Mouse (Mus musculus): ENCODE measurements around the gene Gm14214.

The Gm14214 gene

GRCm38 (mm10) chr2:154774032-154774431, 4.2 kb upstream of the Gm14214 start:
- no peak for DNase-seq (ENCODE audit: low spot score in 2 of 2)

GRCm38 (mm10) chr2:154771604-154772003, 1.8 kb upstream of the Gm14214 start:
- DNase-seq (ENCODE audit: low spot score in 2 of 2), result no peak

GRCm38 (mm10) chr2:154767051-154767450, 2.8 kb downstream of the Gm14214 start:
- DNase-seq (ENCODE audit: low spot score in 2 of 2), result no peak

GRCm38 (mm10) chr2:154765554-154766008, 4.2 kb downstream of the Gm14214 start:
- DNase-seq (ENCODE audit: low spot score in 2 of 2), result no peak

- DNase-seq (ENCODE audit: low spot score in 2 of 2), result no peak
These were observed 4.9 kb downstream of the Gm14214 start for GRCm38 (mm10) chr2:154764828-154765497.

- DNase-seq (ENCODE audit: low spot score in 2 of 2), result no peak
These were observed 6.6 kb downstream of the Gm14214 start for GRCm38 (mm10) chr2:154763226-154763625.

- no peak for DNase-seq (ENCODE audit: low spot score in 2 of 2)
These were observed 11.4 kb downstream of the Gm14214 start for GRCm38 (mm10) chr2:154758454-154758853.

GRCm38 (mm10) chr2:154757691-154758090, 12.1 kb downstream of the Gm14214 start:
- DNase-seq (ENCODE audit: low spot score in 2 of 2), result no peak

- DNase-seq (ENCODE audit: low spot score in 2 of 2), result no peak
These were observed 14.0 kb downstream of the Gm14214 start for GRCm38 (mm10) chr2:154755791-154756190.

- no peak for DNase-seq (ENCODE audit: low spot score in 2 of 2)
These were observed 15.7 kb downstream of the Gm14214 start for GRCm38 (mm10) chr2:154754068-154754560.

GRCm38 (mm10) chr2:154751924-154752323, 17.9 kb downstream of the Gm14214 start:
- no peak for DNase-seq (ENCODE audit: low spot score in 2 of 2)

GRCm38 (mm10) chr2:154749046-154750036, 20.5 kb downstream of the Gm14214 start:
- DNase-seq (ENCODE audit: low spot score in 2 of 2), result no peak

GRCm38 (mm10) chr2:154748383-154748782, 21.4 kb downstream of the Gm14214 start:
- no peak for DNase-seq (ENCODE audit: low spot score in 2 of 2)

- DNase-seq (ENCODE audit: low spot score in 2 of 2), result no peak
These were observed 25.9 kb downstream of the Gm14214 start for GRCm38 (mm10) chr2:154743915-154744314.

GRCm38 (mm10) chr2:154742911-154743819, 26.7 kb downstream of the Gm14214 start:
- no peak for DNase-seq (ENCODE audit: low spot score in 2 of 2)

GRCm38 (mm10) chr2:154738621-154739020, 31.2 kb downstream of the Gm14214 start:
- DNase-seq (ENCODE audit: low spot score in 2 of 2), result no peak

- DNase-seq (ENCODE audit: low spot score in 2 of 2), result no peak
These were observed 33.8 kb downstream of the Gm14214 start for GRCm38 (mm10) chr2:154735986-154736385.

- no peak for DNase-seq (ENCODE audit: low spot score in 2 of 2)
These were observed 34.4 kb downstream of the Gm14214 start for GRCm38 (mm10) chr2:154735416-154735815.

GRCm38 (mm10) chr2:154734977-154735376, 34.9 kb downstream of the Gm14214 start:
- no peak for DNase-seq (ENCODE audit: low spot score in 2 of 2)

- no peak for DNase-seq (ENCODE audit: low spot score in 2 of 2)
These were observed 37.2 kb downstream of the Gm14214 start for GRCm38 (mm10) chr2:154732503-154733141.

- DNase-seq (ENCODE audit: low spot score in 2 of 2), result no peak
These were observed 37.9 kb downstream of the Gm14214 start for GRCm38 (mm10) chr2:154731916-154732315.
